Mouse (Mus musculus): ENCODE data around the gene Rgl2.

- no peak for TF ChIP-seq CTCF (conservative IDR thresholded peaks at IDR 0.05; ENCODE audit: low read length)
- no peak for TF ChIP-seq NANOG (IDR thresholded peaks at IDR 0.05; ENCODE audit: borderline replicate concordance, low read length)
- no peak for TF ChIP-seq POU5F1 (IDR thresholded peaks at IDR 0.05; ENCODE audit: borderline replicate concordance, low read length)
Observed at GRCm38 (mm10) chr17:33931947-33932346, 2.6 kb downstream of the Rgl2 start.
